Mouse (Mus musculus): ENCODE measurements at regions not wholly inside any gene's neighbourhood (a gene's known extent, or its start where the extent isn't known, plus 50 kb on each side); places are given as distances from the start of the nearest gene placed in this dataset.

GRCm38 (mm10) chr1:142742307-142742706 is 898.2 kb upstream of the B3galt2 start:
- Histone ChIP-seq H3K27ac (no peak overlapping the region), H3K36me3 (no peaks in the 10 kb centered on the region), H3K9ac (no peak overlapping the region), H3K4me1 (no peaks in the 10 kb centered on the region), H3K27me3 (replicated peaks) (no peaks in the 10 kb centered on the region), H3K4me3 (no peak overlapping the region), H3K9me3 (no peaks in the 10 kb centered on the region), H3K4me2 (replicated peaks) (no peak overlapping the region)
- WGBS = 17% methylated on average over 2 of the region's 2 CpGs
- ATAC-seq (ENCODE audit: low FRiP score, low read depth) = peak; percentile 86; the same call in 1 of the 2 replicates

GRCm38 (mm10) chr1:142771010-142771409 is 869.5 kb upstream of the B3galt2 start:
- H3K27ac ChIP-seq = no peak overlapping the region
- H3K4me2 ChIP-seq (replicated peaks) = no peak overlapping the region
- H3K36me3 ChIP-seq = no peaks in the 10 kb centered on the region
- no peak for ATAC-seq (ENCODE audit: low FRiP score, low read depth)
- H3K4me1 ChIP-seq = no peaks in the 10 kb centered on the region
- WGBS = 92% methylated on average over 2 of the region's 2 CpGs
- no peaks in the 10 kb centered on the region for H3K27me3 ChIP-seq (replicated peaks)
- no peak overlapping the region for H3K9ac ChIP-seq
- no peak overlapping the region for H3K4me3 ChIP-seq
- H3K9me3 ChIP-seq = no peaks in the 10 kb centered on the region
